Mouse (Mus musculus) kidney, adult 2 months (tissue): ENCODE results near the gene Carf. TPM values are rescaled to one million over a fixed set of nuclear protein-coding genes. Genes with fewer than 3 reads are reported as not detected.

Experiments
- DNase-seq: peaks from one replicate; pipeline ENCODE4 v3.0.0; 2021
- H3K27ac ChIP-seq: fragments of 200-500 bp; 2 replicates; pipeline ENCODE4 v1.5.1; 2012; ENCODE audit warnings: low read depth, low read length, control low read depth, inconsistent platforms; ENCODE audit not compliant: insufficient read depth
- H3K27me3 ChIP-seq: fragments of 200-500 bp; replicated peaks from 2 replicates; pipeline ENCODE4 v1.6.1; 2012; ENCODE audit warnings: mild to moderate bottlenecking, moderate library complexity, low read length, inconsistent platforms; ENCODE audit not compliant: control insufficient read depth, insufficient read depth
- H3K36me3 ChIP-seq: fragments of 200-500 bp; 2 replicates; pipeline ENCODE4 v1.6.1; 2012; ENCODE audit warnings: mild to moderate bottlenecking, moderate library complexity, low read length, inconsistent platforms; ENCODE audit not compliant: control insufficient read depth, insufficient read depth
- H3K4me1 ChIP-seq: fragments of 200-500 bp; 2 replicates; pipeline ENCODE4 v1.6.1; 2011; ENCODE audit warnings: low read length; ENCODE audit not compliant: control insufficient read depth, insufficient read depth
- H3K4me3 ChIP-seq: fragments of 200-500 bp; 2 replicates; pipeline ENCODE4 v1.5.1; 2011; ENCODE audit warnings: mild to moderate bottlenecking, low read depth, low read length, control low read depth; ENCODE audit not compliant: insufficient read depth
- CTCF ChIP-seq: fragments of 200-500 bp; conservative IDR thresholded peaks from 2 replicates; pipeline ENCODE4 v1.5.1; 2011; ENCODE audit warnings: low read depth, mild to moderate bottlenecking, control low read depth, low read length, moderate library complexity, mixed read lengths; ENCODE audit not compliant: insufficient read depth, insufficient read length
- POLR2A ChIP-seq: fragments of 200-500 bp; IDR thresholded peaks from one replicate; pipeline ENCODE4 v1.6.1; 2011; ENCODE audit warnings: low read depth, low read length, control low read depth
- WGBS: fragments of 180-500 bp; shearing (Covaris S2); methylation state at CpG from one replicate; pipeline ENCODE4 v1.1.7; 2018; 5-methylcytosine and 5-hydroxymethylcytosine counted together
- polyA plus RNA-seq: library from polyadenylated mRNA; depleted of rRNA; stranded (reverse); fragments of >200 nt; gene quantifications from 2 replicates; pipeline ENCODE4 v1.2.3, GENCODE M21; 2012

Gene Carf
- polyA plus RNA-seq, 1 experiment: 1.8 TPM

- Histone ChIP-seq H3K27ac (no peak overlapping the region), H3K4me1 (no peaks in the 10 kb centered on the region; the same call in 1 of the 2 replicates), H3K27me3 (no peaks in the 10 kb centered on the region), H3K36me3 (no peaks in the 10 kb centered on the region; the same call in 1 of the 2 replicates), H3K4me3 (peak overlapping the region; percentile 68)
- 4% methylated on average over 13 of the region's 13 CpGs for WGBS
- TF ChIP-seq POLR2A (no peak), CTCF (no peak)
- no peak for DNase-seq
These were observed 1.3 kb upstream of the Carf start for GRCm38 (mm10) chr1:60096572-60097276.

DNA sequence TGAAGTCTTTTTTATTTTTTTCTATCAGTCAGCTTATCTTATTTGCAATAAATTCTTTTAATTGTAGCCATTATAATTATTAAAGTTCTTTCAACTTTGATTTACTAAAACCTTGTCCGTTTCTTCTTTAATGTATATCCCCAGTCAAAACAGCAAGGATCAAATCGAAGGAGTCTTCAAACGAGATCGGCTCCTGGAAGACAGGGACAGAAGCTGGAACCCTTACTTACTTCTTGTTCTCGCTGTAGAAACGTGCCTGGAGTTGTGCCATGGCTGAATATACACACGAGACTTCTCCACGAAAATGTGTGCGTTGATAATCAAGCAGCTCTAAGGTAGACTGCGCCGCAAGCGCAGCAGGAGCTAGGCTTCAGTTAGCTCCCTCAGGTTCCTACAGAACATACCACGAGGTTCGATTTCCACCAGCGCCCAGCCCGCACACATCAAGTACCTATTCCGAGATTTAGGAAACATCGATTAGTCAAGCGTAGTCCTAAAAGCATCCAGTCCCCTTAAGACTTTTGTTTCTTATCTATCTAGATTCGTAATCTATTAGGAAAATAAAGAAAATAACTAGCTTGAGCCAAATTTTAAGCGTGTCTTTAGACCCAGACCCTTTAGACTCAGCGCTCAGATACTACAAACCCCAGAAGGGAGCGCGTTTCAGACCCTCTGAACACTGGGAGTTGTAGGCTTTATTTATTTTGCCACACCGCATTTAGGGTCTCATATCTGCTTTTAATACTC is 597 bp upstream of the Carf start:
- Histone ChIP-seq H3K4me1 (no peaks in the 10 kb centered on the region; the same call in 1 of the 2 replicates), H3K27me3 (no peaks in the 10 kb centered on the region), H3K36me3 (no peaks in the 10 kb centered on the region; the same call in 1 of the 2 replicates), H3K4me3 (peak overlapping the region; percentile 68), H3K27ac (peak overlapping the region; percentile 92)
- TF ChIP-seq CTCF (no peak), POLR2A (no peak)
- peak; percentile 83 for DNase-seq
- WGBS: under 1% methylated on average over 25 of the region's 25 CpGs

DNA sequence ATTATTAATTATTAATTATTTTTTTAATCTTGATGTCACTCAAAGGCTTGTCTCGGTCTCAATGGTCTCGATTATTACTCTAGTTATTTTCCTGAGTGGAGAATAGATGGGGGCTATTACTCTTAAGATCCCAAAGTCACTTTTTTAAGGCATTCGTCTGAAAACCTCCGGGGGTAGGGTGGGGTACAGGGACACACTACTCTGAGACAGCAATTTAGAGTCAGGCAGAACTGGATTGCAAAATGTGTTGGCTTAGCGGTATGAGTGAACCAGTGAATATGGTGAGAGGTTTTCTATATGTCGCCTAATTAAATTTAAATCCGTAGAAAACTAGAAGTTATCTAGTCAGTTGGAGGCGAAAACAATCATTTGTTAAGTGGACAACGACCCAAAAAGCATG is 792 bp downstream of the Carf start:
- H3K4me1 ChIP-seq: no peaks in the 10 kb centered on the region; the same call in 1 of the 2 replicates
- H3K27ac ChIP-seq: no peak overlapping the region
- TF ChIP-seq CTCF: no peak
- peak overlapping the region; percentile 68 for H3K4me3 ChIP-seq
- peak; percentile 2 for DNase-seq
- no peaks in the 10 kb centered on the region for H3K36me3 ChIP-seq
- WGBS: 13% methylated on average over 9 of the region's 9 CpGs
- no peaks in the 10 kb centered on the region for H3K27me3 ChIP-seq

- no peak for DNase-seq
- no peak for TF ChIP-seq CTCF
- no peak for TF ChIP-seq POLR2A
- Histone ChIP-seq H3K4me1 (no peaks in the 10 kb centered on the region), H3K27me3 (no peaks in the 10 kb centered on the region), H3K4me3 (no peak overlapping the region), H3K27ac (no peak overlapping the region), H3K36me3 (peaks cover 2% of the 10 kb centered on the region; the same call in 1 of the 2 replicates)
- whole genome bisulfite sequencing: 100% methylated on average over 1 of the region's 1 CpGs
These were observed 6.5 kb downstream of the Carf start for GRCm38 (mm10) chr1:60104582-60104981.

DNA sequence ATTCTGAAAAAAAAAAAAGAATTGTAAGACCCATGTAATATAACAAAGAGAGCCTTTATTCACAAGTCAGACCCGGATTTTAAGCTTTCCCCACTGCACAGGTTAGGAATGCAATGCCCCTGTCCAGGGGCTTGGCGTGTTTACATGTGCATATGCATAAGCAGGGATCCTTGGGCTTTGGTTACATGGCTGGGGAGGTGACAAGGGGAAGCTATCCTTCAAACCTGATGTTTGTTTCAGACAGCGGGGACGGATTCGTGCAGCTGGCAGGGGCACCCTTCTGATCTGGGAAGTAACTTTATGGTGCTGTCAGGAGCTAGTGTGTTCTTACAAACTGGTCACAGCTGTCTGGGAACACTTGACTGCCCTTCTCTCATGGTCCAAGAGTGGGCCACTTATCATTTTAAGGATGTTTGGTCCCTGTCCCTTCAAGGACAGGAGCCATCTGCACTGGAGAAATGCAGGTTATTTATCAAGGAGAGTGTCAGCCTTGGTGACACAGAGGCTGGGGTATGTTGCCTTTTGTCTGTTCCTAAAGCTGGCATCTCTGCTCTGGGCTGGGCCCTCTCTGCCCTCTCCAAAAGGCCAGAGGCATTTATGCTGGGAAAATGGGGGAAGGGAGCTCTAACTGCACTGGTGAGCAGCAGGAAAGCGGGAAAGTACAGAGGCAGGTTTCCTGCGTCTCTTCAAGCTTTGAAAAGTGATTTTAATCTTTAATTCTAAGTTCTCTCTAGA is 19.8 kb downstream of the Carf start:
- no peak for DNase-seq
- Histone ChIP-seq H3K4me1 (no peaks in the 10 kb centered on the region), H3K27me3 (no peaks in the 10 kb centered on the region), H3K36me3 (no peaks in the 10 kb centered on the region; the same call in 1 of the 2 replicates), H3K4me3 (no peak overlapping the region), H3K27ac (no peak overlapping the region)
- TF ChIP-seq POLR2A (no peak), CTCF (no peak)
- 67% methylated on average over 7 of the region's 7 CpGs for WGBS

GRCm38 (mm10) chr1:60137346-60137745 is 39.3 kb downstream of the Carf start:
- H3K27ac ChIP-seq: no peak overlapping the region
- H3K27me3 ChIP-seq: no peaks in the 10 kb centered on the region
- no peak for DNase-seq
- no peaks in the 10 kb centered on the region for H3K4me1 ChIP-seq
- H3K36me3 ChIP-seq: no peaks in the 10 kb centered on the region; the same call in 1 of the 2 replicates
- H3K4me3 ChIP-seq: no peak overlapping the region
- TF ChIP-seq CTCF (no peak), POLR2A (no peak)
- 61% methylated on average over 9 of the region's 9 CpGs for WGBS
